Mouse (Mus musculus) kidney, embryonic 15.5 days (tissue): ENCODE data around the gene Fut4. TPM values are rescaled to one million over a fixed set of nuclear protein-coding genes. Genes with fewer than 3 reads are reported as not detected.
A peak's percentile ranks its signal among the peaks of the same experiment; 100 is the strongest.
"Not testable (repeated sequence)": the region's sequence is repeated elsewhere in the genome, so short reads cannot be mapped to it uniquely, and the experiment has no call there.

ENCODE experiments used
- ATAC-seq: fragments of 200-750 bp; cut with Nextera tagmentation; replicated peaks from 2 replicates; pipeline ENCODE4 v1.8.0; 2017; ENCODE audit warnings: moderate TSS enrichment; ENCODE audit not compliant: low FRiP score
- H3K27ac ChIP-seq: fragments of 300-500 bp; sonication (generic); 2 replicates; pipeline ENCODE4 v1.5.1; 2015; ENCODE audit warnings: mild to moderate bottlenecking, inconsistent platforms
- H3K27me3 ChIP-seq: fragments of 300-500 bp; sonication (generic); 2 replicates; pipeline ENCODE4 v1.6.1; 2015; ENCODE audit warnings: inconsistent platforms
- H3K36me3 ChIP-seq: fragments of 300-500 bp; sonication (generic); 2 replicates; pipeline ENCODE4 v1.6.1; 2015; ENCODE audit warnings: inconsistent platforms
- H3K4me1 ChIP-seq: fragments of 300-500 bp; sonication (generic); 2 replicates; pipeline ENCODE4 v1.6.1; 2015; ENCODE audit warnings: inconsistent platforms
- H3K4me2 ChIP-seq: fragments of 300-500 bp; sonication (generic); 2 replicates; pipeline ENCODE4 v1.6.1; 2015; ENCODE audit warnings: moderate library complexity, mild to moderate bottlenecking, inconsistent platforms
- H3K4me3 ChIP-seq: fragments of 300-500 bp; sonication (generic); replicated peaks from 2 replicates; pipeline ENCODE4 v1.5.1; 2015; ENCODE audit warnings: mild to moderate bottlenecking, inconsistent platforms
- H3K9ac ChIP-seq: fragments of 300-500 bp; sonication (generic); 2 replicates; pipeline ENCODE4 v1.6.1; 2015; ENCODE audit warnings: mild to moderate bottlenecking, inconsistent platforms
- H3K9me3 ChIP-seq: fragments of 300-500 bp; sonication (generic); replicated peaks from 2 replicates; pipeline ENCODE4 v1.6.1; 2016; ENCODE audit warnings: inconsistent platforms
- WGBS: fragments of 180-500 bp; shearing (Covaris S2); methylation state at CpG from one replicate; pipeline ENCODE4 v1.1.7; 2015; ENCODE audit warnings: mixed read lengths; 5-methylcytosine and 5-hydroxymethylcytosine counted together
- polyA plus RNA-seq: library from polyadenylated mRNA; unstranded; fragments of >200 nt; fragmentation: Nextera tagmentation; extraction: Ambion mirVana; gene quantifications from 2 replicates; pipeline ENCODE4 v1.2.1, GENCODE M21; 2015

Gene Fut4
- polyA plus RNA-seq, 1 experiment from 2014 or later: 3.2 TPM

- Histone ChIP-seq H3K9ac (no peak overlapping the region), H3K4me3 (no peak overlapping the region), H3K27ac (no peak overlapping the region), H3K9me3 (no peaks in the 10 kb centered on the region), H3K36me3 (no peaks in the 10 kb centered on the region), H3K4me1 (peaks cover 6% of the 10 kb centered on the region; the same call in 1 of the 2 replicates), H3K27me3 (no peaks in the 10 kb centered on the region), H3K4me2 (no peak overlapping the region)
- WGBS: 42% methylated on average over 2 of the region's 2 CpGs
- ATAC-seq: no peak
Observed at GRCm38 (mm10) chr9:14720384-14720783, 31.8 kb downstream of the Fut4 start.

GRCm38 (mm10) chr9:14718332-14718691 is 33.9 kb downstream of the Fut4 start:
- H3K4me2 ChIP-seq: no peak overlapping the region
- peaks cover 6% of the 10 kb centered on the region; the same call in 1 of the 2 replicates for H3K4me1 ChIP-seq
- no peaks in the 10 kb centered on the region for H3K36me3 ChIP-seq
- H3K27me3 ChIP-seq: no peaks in the 10 kb centered on the region
- no peak overlapping the region for H3K27ac ChIP-seq
- no peak overlapping the region for H3K4me3 ChIP-seq
- no peak for ATAC-seq
- no peak overlapping the region for H3K9ac ChIP-seq
- no peaks in the 10 kb centered on the region for H3K9me3 ChIP-seq

- no peaks in the 10 kb centered on the region for H3K27me3 ChIP-seq
- no peak overlapping the region for H3K9ac ChIP-seq
- H3K9me3 ChIP-seq: no peaks in the 10 kb centered on the region
- H3K27ac ChIP-seq: no peak overlapping the region
- no peak overlapping the region for H3K4me2 ChIP-seq
- H3K36me3 ChIP-seq: no peaks in the 10 kb centered on the region
- no peak overlapping the region for H3K4me3 ChIP-seq
- peaks cover 6% of the 10 kb centered on the region; the same call in 1 of the 2 replicates for H3K4me1 ChIP-seq
- 47% methylated on average over 14 of the region's 14 CpGs for WGBS
- no peak for ATAC-seq
Observed at GRCm38 (mm10) chr9:14717689-14718331, 34.4 kb downstream of the Fut4 start.

- no peak for ATAC-seq
Observed at GRCm38 (mm10) chr9:14715258-14715657, 36.9 kb downstream of the Fut4 start.

GRCm38 (mm10) chr9:14710910-14711309 is 41.3 kb downstream of the Fut4 start:
- H3K4me1 ChIP-seq: 0 out of 2 replicates have a peak, but pooled peaks cover under 1% of the 10 kb centered on the region
- no peaks in the 10 kb centered on the region for H3K36me3 ChIP-seq
- WGBS: 92% methylated on average over 3 of the region's 3 CpGs
- ATAC-seq: no peak
- no peaks in the 10 kb centered on the region for H3K9me3 ChIP-seq
- H3K4me2 ChIP-seq: no peak overlapping the region
- H3K27me3 ChIP-seq: no peaks in the 10 kb centered on the region
- no peak overlapping the region for H3K9ac ChIP-seq
- no peak overlapping the region for H3K27ac ChIP-seq
- no peak overlapping the region for H3K4me3 ChIP-seq

More at GRCm38 (mm10) chr9:14715258-14715657, 36.9 kb downstream of the Fut4 start:
- Histone ChIP-seq H3K9ac (no peak overlapping the region), H3K27ac (no peak overlapping the region), H3K4me1 (peaks cover 6% of the 10 kb centered on the region; the same call in 1 of the 2 replicates), H3K4me2 (no peak overlapping the region), H3K4me3 (no peak overlapping the region), H3K36me3 (no peaks in the 10 kb centered on the region), H3K27me3 (no peaks in the 10 kb centered on the region), H3K9me3 (no peaks in the 10 kb centered on the region)
- 83% methylated on average over 15 of the region's 15 CpGs for WGBS

- 53% methylated on average over 13 of the region's 13 CpGs for WGBS
- Histone ChIP-seq H3K36me3 (no peaks in the 10 kb centered on the region), H3K4me2 (no peak overlapping the region), H3K27me3 (no peaks in the 10 kb centered on the region), H3K9ac (no peak overlapping the region), H3K27ac (no peak overlapping the region), H3K9me3 (no peaks in the 10 kb centered on the region), H3K4me1 (0 out of 2 replicates have a peak, but pooled peaks cover 7% of the 10 kb centered on the region), H3K4me3 (no peak overlapping the region)
- 0 out of 2 replicates have a peak, but pooled peaks have one; percentile 29 for ATAC-seq
Observed at GRCm38 (mm10) chr9:14705321-14706162, 46.7 kb downstream of the Fut4 start.

GRCm38 (mm10) chr9:14700795-14701194 is 51.4 kb downstream of the Fut4 start:
- H3K9me3 ChIP-seq, H3K27ac ChIP-seq, H3K4me3 ChIP-seq, H3K4me1 ChIP-seq, H3K36me3 ChIP-seq, H3K4me2 ChIP-seq, H3K9ac ChIP-seq, ATAC-seq, H3K27me3 ChIP-seq: not testable (repeated sequence)
- WGBS: 93% methylated on average over 1 of the region's 1 CpGs

- Histone ChIP-seq H3K27me3 (no peaks in the 10 kb centered on the region), H3K4me3 (no peak overlapping the region), H3K36me3 (no peaks in the 10 kb centered on the region), H3K4me1 (no peaks in the 10 kb centered on the region), H3K27ac (no peak overlapping the region), H3K9ac (no peak overlapping the region), H3K4me2 (no peak overlapping the region), H3K9me3 (no peaks in the 10 kb centered on the region)
- no peak for ATAC-seq
- 46% methylated on average over 7 of the region's 7 CpGs for WGBS
Observed at GRCm38 (mm10) chr9:14699288-14699640, 52.9 kb downstream of the Fut4 start.

- Histone ChIP-seq H3K9me3 (no peaks in the 10 kb centered on the region), H3K4me3 (no peak overlapping the region), H3K4me1 (no peaks in the 10 kb centered on the region), H3K36me3 (no peaks in the 10 kb centered on the region), H3K9ac (no peak overlapping the region), H3K27ac (no peak overlapping the region), H3K4me2 (no peak overlapping the region), H3K27me3 (no peaks in the 10 kb centered on the region)
- WGBS: 52% methylated on average over 12 of the region's 12 CpGs
- peak; percentile 88 for ATAC-seq
Observed at GRCm38 (mm10) chr9:14698582-14699287, 53.5 kb downstream of the Fut4 start.

Other genes with a start within 250 kb of the Fut4 start
- gene Amotl1, start 107.3 kb downstream of the Fut4 start, polyA plus RNA-seq: 20.4 and 23.3 TPM in 2 replicates
- 0.05 TPM in 1 of 2 replicates, not detected in the other for gene Piwil4, start 11.7 kb downstream of the Fut4 start, polyA plus RNA-seq
- not detected in 2 replicates for gene 1700012B09Rik, start 18.6 kb upstream of the Fut4 start, polyA plus RNA-seq
- gene Mre11a, start 32.3 kb upstream of the Fut4 start, polyA plus RNA-seq: 26.0 and 30.3 TPM in 2 replicates
- gene Ankrd49, start 32.5 kb upstream of the Fut4 start, polyA plus RNA-seq: 43.0 and 45.7 TPM in 2 replicates
- 0.59 and 0.84 TPM in 2 replicates for gene Gpr83, start 107.8 kb upstream of the Fut4 start, polyA plus RNA-seq
- gene Izumo1r, start 151.6 kb upstream of the Fut4 start, polyA plus RNA-seq: 0.16 and 0.21 TPM in 2 replicates